Mouse (Mus musculus) right cerebral cortex, postnatal 10 days (tissue): ENCODE data around the gene Gab1.

Experiments
- DNase-seq, 2 experiments: peaks; one replicate each; pipeline ENCODE4 v3.0.0; 2021; ENCODE audit warnings: low spot score in 2 of 2

Gab1 gene

DNA sequence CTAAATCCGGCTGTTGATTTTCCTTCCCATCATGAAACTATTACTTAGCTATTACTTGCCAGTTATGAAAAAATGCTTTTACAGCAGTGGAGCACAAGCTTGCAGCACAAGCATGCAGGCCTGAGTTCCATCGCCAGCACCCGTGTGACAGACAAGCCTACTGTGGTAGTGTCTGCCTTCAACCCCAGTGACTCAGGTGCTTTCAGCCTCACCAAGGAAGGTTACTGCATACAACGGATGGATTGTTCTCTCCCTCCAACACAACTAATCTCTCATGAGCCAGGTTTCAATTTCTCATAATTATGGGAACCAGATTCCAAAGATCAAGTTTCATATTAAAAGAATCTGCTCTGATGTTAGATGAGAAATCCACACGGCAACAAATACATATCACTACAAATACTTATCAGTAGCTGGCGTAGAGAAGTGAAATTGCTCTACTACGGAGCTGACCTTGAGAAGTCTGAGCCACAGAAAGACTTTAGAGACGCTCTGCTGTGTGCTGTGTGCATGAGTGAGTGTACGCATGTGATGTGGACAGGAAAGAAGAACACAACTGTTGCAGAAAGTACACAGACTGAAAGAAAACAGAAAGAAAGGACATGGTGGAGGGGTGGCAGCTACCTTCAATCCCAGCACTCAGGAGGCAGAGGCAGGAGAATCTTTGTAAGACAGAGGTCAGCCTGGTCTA lies 36.4 kb downstream of the Gab1 start:
- no peak for DNase-seq

DNA sequence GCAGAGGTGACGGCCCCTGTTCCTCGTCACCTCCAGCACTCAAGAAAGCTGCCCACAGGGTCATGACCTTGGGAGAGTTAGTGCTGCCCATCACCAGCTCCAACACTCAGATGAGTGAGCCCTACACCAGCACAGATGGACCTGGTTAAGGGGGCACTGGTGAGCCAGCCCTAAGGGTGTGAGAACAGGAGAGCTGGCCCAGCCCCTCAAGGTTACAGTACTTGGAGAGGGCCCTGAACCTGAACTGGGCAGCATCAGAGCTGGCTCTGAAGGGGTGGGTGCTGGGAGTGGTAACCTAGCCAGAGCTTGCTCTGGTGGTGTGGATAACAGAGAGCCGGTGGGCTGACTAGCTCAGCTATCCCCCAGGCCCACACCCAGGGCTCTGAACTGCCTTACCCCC lies 37.8 kb downstream of the Gab1 start:
- no peak for DNase-seq

DNA sequence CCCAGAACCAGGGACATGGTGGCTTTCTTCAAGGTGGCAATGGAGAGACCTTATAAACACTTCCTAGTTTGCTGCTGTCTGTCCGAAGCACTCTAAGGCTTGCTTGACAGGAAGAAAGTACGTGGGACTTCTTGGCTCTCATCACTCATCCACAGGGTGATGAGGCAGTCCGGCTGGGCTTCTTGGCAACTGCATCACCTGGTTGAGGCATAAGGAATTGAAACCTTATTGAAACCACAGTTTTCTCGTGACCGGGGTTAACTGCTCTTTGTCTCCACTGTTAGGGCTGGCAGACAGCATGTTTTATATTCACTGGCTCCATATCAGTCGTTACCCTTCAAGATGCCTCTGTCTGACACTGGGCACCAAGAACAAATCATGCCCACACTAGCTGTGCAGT lies 40.2 kb downstream of the Gab1 start:
- no peak for DNase-seq

DNA sequence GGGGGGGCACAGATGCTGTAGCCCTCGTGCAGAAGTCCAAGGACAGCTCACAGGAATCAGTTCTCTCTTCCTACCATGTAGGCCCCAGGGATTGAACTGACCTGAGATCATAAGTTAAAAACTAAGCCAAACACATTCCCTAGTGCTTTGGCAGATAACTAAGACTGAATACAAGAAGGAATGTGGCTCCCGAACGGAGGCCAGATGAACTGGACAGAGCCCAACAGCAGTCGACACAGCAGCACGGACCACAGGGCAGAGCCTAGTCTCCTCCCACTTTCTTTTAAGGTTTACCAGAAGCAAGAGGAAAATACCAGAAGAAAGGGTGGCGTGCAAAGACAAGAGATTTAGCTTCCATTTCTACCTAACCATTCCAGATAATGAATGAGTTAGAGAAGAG lies 42.1 kb downstream of the Gab1 start:
- DNase-seq: no peak

DNA sequence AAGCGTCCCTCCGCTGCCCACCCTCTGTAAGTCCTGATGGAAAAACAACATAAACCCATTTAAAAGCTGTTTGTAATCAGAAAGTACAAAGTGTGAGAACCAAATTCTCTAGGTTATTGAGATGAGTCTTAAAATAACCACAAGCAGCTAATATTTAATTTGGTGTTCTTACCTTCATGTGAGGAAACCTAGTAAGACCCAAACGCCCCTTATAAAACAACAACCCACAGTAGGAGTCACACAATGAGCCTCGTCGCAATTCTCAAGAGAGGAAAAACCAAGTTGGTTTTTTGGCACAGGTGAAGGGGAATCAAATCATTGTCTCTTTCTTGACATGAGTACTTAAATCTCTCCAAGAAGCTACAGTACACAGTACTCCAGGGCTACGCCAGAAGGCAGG lies 44.9 kb downstream of the Gab1 start:
- DNase-seq: no peak

DNA sequence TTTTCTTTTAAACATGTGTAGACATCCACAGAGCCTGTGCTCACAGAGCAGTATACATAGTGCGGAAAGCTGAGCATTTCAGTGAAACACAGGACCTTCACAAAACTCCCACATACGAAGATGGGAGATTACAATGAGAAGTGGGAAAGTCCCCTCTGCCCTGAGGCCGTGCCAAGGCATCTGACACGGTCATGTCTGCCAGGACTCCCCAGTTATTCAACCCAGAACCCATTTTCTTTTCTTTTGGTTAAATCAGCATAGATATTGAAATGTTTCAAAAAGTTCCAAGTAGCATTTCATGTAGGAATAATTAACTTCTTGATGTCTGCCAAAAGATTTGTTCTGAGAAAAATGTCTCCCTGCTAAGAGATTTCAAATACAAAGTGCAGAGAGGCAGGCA lies 45.9 kb downstream of the Gab1 start:
- no peak for DNase-seq

DNA sequence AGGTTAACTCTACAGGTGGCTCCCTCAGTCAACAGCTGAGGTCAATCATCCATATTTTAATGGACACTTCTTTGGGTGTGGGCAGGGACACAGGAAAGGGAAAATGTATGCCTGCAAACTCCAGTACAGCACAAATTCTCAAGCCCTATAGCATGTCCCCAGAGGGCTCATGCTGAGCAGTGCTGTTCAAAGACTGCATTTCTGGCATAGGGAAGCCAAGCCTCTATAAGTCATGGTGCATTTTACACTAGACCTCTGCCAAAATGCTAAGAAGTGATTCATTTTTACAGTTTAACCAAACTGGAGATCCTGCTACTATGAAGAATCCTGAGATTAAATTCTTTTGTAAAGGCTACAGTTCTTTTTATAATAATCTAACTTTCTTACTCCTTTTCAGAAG lies 47.8 kb downstream of the Gab1 start:
- no peak for DNase-seq

DNA sequence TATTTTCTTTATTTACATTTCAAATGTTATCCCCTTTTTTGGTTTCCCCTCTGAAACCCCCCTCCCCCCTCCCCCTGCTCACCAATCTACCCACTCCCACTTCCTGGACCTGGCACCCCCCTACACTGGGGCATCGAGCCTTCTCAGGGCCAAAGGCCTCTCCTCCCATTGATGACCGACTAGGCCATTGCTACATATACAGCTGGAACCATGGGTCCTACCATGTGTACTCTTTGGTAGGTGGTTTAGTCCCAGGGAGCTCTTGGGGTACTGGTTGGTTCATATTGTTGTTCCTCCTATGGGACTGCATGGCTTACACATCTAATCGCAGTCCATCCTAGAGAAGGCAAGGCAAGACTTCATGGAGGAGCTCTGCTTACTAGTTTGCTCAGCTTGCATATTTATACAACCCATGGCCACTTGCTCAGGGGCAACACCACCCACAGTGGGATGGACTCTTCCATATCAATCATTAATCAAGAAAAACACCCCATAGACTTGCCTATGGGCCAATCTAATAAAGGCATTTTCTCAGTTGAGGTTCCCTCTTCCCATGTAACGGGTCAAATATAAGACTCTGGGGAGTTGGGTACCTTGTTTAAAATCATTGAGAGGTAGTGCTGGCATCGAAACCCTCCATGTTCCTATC lies 48.3 kb downstream of the Gab1 start:
- DNase-seq: no peak

DNA sequence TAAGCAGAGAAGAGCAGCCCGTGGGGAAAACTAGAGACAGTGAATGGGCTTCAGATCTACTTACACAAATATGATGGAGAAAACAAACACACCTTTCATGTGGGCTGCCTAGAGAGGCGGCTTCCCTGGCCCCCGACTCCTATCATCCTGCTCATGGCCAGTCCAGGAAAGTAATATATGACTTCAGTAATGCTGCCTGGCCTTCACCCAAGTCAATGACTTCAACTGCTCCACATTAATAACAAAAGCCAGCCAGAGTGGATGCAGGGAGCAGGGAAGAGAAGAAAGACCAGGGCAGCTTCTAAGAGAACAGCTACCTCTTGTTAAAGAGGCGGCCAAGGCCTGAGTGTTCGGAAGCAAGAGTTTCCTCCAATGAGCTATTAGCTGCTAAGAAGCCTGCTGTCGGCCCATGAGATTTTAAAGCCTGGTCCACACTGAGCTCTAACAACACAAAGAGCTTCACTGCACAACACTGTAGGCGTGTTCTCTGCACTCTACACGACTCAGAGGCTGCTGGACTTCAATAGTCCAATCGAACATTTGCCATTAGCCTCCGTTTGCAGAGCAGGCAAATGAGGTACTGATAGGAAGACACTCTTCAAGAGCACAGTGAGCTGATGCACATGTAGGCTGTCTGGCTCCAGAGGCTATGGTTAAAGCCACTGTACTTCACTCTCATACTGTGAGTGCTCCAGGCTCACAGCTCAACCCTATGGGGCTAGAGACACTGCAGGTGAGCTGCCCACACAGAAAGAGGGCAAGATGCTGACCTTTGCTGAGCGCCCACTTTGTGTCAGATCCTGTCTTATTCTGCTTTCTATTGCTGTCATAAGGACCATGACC lies 49.4 kb downstream of the Gab1 start:
- DNase-seq: no peak

DNA sequence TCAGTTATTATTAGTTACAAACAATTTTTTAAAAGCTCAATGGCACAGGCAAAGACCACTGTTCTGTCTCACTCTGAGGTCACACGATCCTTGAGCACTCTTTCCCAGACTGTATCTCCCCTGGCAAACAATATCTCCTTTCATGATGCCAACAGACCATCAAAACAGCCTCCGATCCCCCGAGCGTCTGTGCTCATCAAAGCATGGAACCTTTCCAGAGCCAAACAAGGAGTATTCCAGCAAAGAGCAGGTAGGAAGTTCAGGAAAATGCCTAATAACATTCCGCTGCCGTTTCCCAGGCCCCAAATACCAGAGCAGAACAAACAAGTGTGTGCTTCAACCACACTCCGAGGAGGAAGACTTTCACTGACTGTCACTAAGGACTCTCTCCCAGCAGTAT lies 50.2 kb downstream of the Gab1 start:
- DNase-seq: no peak

DNA sequence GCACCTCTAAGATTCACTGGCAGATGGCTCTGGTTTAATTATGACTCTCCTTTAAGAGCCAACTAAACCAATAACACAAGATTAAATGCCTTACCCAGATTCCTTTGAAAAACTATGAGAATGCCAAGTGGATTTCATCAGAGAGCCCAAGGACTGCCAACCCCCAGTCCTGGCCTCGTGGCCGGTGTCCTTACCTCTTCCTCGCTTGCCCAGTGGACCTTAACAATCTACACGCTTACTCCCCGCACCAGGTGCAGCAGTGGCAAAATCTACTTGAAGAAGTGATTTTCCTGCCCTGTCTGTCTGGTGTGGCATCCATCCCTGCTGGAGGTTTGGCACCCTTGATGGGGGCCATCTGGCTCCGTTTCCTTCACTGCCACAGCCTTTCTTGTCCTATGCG lies 53.3 kb downstream of the Gab1 start:
- no peak for DNase-seq

DNA sequence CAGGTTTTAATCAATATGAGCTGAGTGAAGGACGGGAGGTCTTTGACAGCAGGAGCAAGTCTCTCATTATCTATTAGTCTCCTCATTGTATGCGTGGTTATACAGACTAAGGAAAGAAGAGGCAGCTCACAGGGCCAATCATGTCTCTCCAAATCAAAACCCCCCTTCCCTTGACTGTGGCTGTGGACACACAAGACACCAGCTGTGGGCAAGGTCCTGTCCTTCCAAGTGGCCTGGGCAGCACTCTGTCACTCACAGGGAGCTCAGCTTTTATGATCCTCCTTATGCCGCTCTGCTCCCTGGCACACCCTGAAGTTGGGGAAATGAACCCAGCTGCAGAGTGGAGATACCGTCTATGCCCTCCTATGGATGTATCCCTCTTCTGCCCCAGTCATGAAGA lies 55.2 kb downstream of the Gab1 start:
- DNase-seq: no peak

DNA sequence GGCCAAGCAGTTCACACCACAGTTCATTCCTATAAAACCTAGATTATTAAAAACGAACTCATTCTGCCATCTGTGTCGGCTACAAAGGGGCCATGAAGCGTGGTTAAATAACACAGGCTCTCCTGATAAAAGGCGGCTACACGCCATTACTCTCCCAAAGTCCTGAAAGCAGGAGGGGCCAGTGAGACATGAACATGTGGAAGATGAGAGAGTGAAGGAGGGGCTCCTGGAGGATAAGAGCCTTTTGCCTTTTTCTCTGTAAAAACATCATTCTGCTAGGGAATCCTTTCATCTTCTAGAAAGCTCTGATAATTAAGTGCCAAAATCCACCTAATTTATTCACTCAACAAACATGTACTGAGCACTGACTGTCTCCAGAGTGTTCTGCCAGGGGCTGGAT lies 55.9 kb downstream of the Gab1 start:
- DNase-seq: no peak

DNA sequence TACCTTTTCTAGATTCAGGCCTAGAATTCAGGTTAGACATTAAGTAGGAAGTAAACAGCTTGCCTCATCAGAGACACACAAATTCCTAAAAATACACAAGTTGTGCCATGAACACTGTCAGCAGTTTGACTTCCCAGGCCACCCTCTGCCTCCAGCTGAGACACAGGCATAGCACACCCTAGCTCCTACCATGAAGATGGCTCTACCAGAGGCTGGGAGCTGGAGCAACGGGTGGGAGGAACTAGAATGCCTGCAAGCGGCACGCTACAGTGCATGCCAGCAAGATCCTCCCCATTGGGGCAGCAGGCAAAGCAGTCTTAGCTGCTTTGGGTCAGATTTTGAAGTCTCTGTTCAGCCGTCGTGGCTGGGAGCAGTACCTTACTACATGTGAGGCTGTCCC lies 57.1 kb downstream of the Gab1 start:
- no peak for DNase-seq

DNA sequence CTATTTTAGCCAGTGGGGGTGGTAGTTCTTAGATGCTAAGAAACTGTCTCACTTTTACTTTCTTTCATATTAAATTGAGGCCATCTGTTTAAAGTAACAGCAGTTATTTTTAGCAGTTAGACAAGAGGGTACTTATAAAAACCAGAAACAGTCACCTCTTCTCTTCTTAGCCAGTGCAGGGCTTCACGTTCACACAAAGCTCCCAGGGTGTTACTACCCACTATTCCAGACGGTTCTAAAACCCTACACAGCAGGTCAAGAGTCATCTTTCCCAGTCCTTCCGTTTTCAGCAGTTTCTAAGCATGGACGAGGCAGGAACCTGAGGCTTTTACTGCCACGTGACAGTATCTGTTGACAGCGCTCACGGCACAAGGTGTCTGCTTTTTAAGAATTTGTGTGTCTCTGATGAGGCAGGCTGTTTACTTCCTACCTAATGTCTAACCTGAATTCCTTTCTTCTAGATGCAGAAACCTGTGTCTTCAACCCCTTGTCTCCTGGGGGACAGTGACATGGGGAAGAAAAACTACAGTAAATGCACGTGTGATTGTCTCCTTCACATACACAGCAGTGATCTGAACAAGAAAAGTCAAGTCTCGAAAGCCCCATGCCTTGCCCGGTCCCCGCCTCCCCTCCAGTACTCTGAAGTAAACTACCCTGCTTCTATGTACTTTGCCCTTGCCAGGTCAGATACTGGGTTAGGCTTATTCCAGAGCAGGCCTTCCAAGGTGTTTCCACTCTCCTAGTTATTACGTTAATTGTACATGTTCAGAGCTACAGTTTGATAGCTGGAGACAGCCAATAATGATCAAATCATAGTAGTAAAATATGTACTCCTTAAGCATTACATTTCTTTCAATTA lies 58.7 kb downstream of the Gab1 start:
- no peak for DNase-seq

DNA sequence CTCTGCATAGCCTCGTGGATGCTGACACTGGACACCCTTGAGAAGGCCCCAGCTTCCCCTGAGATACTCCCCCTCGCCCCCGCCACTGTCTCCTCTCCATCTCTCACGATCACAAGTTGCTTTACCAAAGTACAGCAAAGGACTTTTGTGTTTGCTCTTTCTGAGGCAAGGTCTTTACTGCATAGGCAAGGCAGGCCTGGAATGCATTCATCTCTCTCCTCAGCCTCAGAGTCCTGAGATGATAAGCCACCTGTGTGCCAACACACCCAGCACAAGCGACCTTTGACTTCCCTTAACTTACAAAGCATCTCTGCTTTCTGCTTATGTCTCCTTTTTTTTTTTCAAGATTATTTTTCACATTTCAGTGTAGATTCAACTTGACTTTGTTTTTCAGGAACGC lies 61.3 kb downstream of the Gab1 start:
- DNase-seq: no peak

DNA sequence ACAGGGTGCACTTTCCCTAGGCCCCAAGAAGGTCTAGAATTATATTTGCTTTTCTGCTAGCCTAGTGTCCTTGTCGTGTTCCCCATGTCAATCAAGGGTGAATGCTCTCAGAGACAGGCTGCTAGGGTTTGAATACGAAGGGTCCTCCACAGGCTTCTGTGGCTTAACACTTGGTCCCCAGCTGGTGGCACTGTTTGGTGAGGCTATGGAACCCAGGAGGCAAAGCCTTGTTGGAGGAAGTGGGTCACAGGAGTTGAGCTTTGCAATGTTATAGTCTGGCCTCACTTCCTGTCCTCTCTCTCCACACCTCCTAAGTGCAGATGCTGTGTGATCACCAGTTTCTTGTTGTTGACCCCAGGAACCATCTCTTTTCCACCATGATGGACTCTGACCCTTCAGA lies 63.3 kb downstream of the Gab1 start:
- no peak for DNase-seq

DNA sequence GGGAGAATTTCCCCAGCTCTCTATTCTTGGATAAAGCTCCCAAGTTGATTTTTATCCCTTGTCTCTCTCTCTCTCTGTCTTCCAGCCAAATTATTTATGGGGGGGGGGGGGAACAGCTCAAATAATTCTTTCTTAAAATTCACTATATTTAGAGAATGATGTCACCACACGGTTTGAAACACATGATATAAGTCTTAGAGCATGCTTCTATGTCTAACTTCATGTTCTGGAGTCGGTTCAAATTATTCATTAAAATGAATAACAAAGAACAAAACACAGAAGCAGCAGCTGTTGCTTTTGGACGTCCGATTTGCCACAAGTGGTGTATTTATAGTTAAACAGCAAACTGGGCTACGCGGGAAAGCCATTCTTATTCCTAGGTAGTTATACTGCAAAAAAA lies 65.1 kb downstream of the Gab1 start:
- DNase-seq: no peak

DNA sequence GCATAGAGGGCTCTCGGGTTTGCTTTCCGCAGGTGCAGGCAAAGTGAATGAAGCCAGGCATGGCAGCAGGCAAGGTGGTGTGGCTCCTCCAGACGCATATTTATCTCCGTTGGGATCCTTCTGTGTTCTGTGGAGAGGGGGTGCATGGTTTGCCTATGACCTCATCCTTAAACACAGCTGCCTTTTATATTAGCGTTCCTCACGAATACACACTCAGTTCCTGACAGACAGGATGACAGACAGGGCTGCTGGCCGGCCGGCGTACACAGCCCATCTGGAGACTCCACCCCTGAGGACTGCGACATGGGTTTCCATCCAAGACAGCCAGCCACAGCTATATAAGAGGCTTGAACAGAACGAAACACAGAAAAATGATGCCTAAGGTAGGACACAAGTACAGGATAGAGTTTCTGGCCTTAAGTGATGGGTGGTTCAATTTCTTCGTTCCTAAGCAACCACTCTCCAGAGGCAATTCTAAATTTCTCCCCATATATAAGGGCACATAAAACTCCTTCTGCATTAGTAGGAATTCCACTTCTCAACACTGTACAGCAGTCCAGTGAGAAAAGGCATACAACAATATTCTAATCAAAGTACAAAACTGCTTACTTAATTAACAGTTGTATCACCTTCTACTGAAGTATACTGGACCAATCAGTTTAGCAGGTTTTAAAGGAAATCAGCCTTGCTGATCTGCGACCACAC lies 66.1 kb downstream of the Gab1 start:
- no peak for DNase-seq

DNA sequence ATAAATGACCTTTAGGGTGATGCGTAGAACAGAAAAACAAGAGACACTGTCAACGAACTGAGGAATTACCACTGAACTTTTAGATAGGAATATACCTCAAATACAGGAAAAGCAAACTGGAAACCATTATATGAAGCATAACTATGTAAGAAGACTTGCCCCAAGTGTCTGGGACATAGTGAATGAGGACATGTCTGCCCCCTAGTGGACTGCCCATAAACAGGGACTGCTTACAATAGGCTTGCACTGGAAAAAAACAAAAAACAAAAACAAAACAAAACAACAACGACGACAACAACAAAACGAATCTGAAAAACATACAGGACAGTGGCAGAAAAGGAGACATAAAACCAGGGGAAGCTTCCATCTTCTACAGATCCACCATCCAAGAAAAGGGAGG lies 66.9 kb downstream of the Gab1 start:
- DNase-seq: peak in 1 of 2 experiments; percentile 40

DNA sequence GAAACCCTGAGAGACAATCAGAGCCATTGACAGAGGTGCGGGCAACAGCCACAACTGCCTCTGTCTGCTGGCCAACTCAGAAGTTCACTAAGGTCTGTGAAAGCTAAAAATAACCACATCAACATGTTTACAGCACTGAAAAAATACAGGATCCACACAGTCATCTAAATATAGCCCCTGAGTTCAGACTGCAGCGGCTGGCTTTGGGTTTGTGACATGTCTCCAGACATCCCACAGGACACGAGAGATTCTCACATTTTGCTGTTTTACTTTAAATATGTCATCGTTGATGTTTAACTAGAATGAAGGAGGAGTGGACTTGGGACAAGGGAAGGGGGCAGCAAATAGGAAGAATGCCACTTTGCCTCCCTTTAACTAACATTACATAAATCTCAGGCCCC lies 68.7 kb downstream of the Gab1 start:
- no peak for DNase-seq
